Mouse (Mus musculus) kidney, embryonic 14.5 days (tissue): ENCODE results near the gene Cacnb3. TPM values are rescaled to one million over a fixed set of nuclear protein-coding genes. Genes with fewer than 3 reads are reported as not detected.
A peak's percentile ranks its signal among the peaks of the same experiment; 100 is the strongest.

Source experiments
- ATAC-seq: fragments of 200-750 bp; cut with Nextera tagmentation; 2 replicates; pipeline ENCODE4 v1.8.0; 2017; ENCODE audit warnings: moderate number of reproducible peaks, mild to moderate bottlenecking, moderate TSS enrichment, moderate library complexity; ENCODE audit not compliant: low FRiP score, low TSS enrichment
- H3K27ac ChIP-seq: fragments of 300-500 bp; sonication (generic); 2 replicates; pipeline ENCODE4 v1.5.1; 2014; ENCODE audit warnings: low read depth, mild to moderate bottlenecking, low read length, moderate library complexity, mixed read lengths
- H3K27me3 ChIP-seq: fragments of 300-500 bp; sonication (generic); 2 replicates; pipeline ENCODE4 v1.6.1; 2014; ENCODE audit warnings: mild to moderate bottlenecking, low read length; ENCODE audit not compliant: control insufficient read depth, insufficient read depth
- H3K36me3 ChIP-seq: fragments of 300-500 bp; sonication (generic); 2 replicates; pipeline ENCODE4 v1.6.1; 2014; ENCODE audit warnings: low read length, mixed read lengths; ENCODE audit not compliant: control insufficient read depth, insufficient read depth
- H3K4me1 ChIP-seq: fragments of 300-500 bp; sonication (generic); 2 replicates; pipeline ENCODE4 v1.6.1; 2014; ENCODE audit warnings: low read length, mixed read lengths; ENCODE audit not compliant: control insufficient read depth, insufficient read depth
- H3K4me2 ChIP-seq: fragments of 300-500 bp; sonication (generic); replicated peaks from 2 replicates; pipeline ENCODE4 v1.6.1; 2014; ENCODE audit warnings: low read depth, mild to moderate bottlenecking, low read length
- H3K4me3 ChIP-seq: fragments of 300-500 bp; sonication (generic); 2 replicates; pipeline ENCODE4 v1.5.1; 2014; ENCODE audit warnings: mild to moderate bottlenecking, low read length
- H3K9ac ChIP-seq: fragments of 300-500 bp; sonication (generic); 2 replicates; pipeline ENCODE4 v1.6.1; 2014; ENCODE audit warnings: low read depth, mild to moderate bottlenecking, low read length, moderate library complexity
- H3K9me3 ChIP-seq: fragments of 300-500 bp; sonication (generic); 2 replicates; pipeline ENCODE4 v1.6.1; 2016; ENCODE audit warnings: low read length; ENCODE audit not compliant: control insufficient read depth
- WGBS: fragments of 180-500 bp; shearing (Covaris S2); extraction: QIAGEN DNeasy Blood & Tissue Kit; methylation state at CpG from one replicate; pipeline ENCODE4 v1.1.7; 2014; 5-methylcytosine and 5-hydroxymethylcytosine counted together
- polyA plus RNA-seq: library from polyadenylated mRNA; unstranded; fragments of >200 nt; fragmentation: Nextera tagmentation; extraction: Ambion mirVana; gene quantifications from 2 replicates; pipeline ENCODE4 v1.2.1, GENCODE M21; 2014

The Cacnb3 gene
- polyA plus RNA-seq, 1 experiment from 2014 or later: 26.5 TPM

DNA sequence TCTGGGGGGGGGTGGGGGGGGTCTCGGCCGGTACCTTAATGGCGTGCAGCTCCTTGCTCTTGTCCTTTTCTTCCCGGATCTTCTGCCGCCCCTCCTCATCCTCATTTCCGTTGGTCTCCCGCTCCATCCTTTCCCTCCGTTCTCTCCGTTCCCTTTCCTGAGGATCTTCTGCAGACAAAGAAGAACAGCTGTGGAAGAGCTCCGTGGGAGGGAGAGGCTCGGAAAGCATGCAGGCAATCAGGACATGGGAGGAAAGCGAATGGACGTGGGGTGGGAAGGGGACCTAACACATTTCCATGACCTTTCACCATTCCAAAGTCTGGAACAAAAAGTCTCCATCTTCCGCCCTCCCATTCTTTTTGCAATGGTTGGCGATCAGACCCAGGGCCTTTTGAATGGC, 20.8 kb downstream of the Cacnb3 start:
- Histone ChIP-seq H3K9ac (no peak overlapping the region), H3K36me3 (peaks cover 98% of the 10 kb centered on the region), H3K4me3 (no peak overlapping the region), H3K27me3 (no peaks in the 10 kb centered on the region), H3K9me3 (no peaks in the 10 kb centered on the region), H3K27ac (no peak overlapping the region), H3K4me2 (no peak overlapping the region), H3K4me1 (no peaks in the 10 kb centered on the region)
- WGBS: 89% methylated on average over 15 of the region's 15 CpGs
- no peak for ATAC-seq

- H3K4me3 ChIP-seq: no peak overlapping the region
- no peaks in the 10 kb centered on the region for H3K9me3 ChIP-seq
- WGBS: 98% methylated on average over 8 of the region's 8 CpGs
- H3K4me1 ChIP-seq: no peaks in the 10 kb centered on the region
- no peak overlapping the region for H3K27ac ChIP-seq
- H3K27me3 ChIP-seq: no peaks in the 10 kb centered on the region
- H3K36me3 ChIP-seq: peaks cover 99% of the 10 kb centered on the region
- no peak for ATAC-seq
- no peak overlapping the region for H3K4me2 ChIP-seq
- no peak overlapping the region for H3K9ac ChIP-seq
These were observed 21.5 kb downstream of the Cacnb3 start for GRCm38 (mm10) chr15:98652174-98652573.

DNA sequence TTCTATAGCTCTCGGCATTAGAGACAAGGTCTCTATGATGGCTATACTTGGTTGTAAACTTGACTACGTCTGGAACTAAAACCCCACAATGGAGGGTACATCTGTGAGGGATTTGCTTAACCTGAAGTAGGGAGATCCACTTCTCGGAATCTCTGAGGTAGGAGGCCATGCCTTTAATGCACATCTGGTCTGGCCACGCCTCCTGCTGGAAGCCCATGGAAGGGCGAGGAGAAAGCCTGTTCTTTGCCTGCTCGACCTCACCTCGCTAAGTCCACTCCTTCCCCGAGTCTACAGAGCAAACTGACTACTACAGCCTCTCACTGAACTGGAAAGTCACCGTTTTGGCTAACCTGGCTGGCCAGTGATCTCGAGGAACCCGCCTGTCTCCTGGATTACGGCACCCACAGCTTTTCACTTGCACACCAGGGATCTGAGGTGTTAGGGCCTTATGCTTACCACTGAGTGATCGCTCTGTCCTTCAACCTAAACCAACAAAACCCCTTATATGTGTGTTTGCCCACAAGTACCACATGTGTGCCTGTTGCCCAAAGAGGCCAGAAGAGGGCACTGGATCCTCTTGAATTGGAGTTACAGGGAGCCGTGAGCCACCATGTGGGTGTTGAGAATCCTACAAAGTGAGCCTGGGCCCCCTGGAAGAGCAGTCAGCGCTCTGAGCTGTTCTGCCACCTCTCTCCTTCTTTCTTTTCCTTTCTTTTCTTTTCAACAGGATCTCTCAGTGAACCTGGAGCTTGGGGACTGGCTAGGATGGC, 26.5 kb downstream of the Cacnb3 start:
- Histone ChIP-seq H3K27me3 (no peaks in the 10 kb centered on the region), H3K4me1 (peaks cover 8% of the 10 kb centered on the region), H3K4me2 (no peak overlapping the region), H3K9me3 (no peaks in the 10 kb centered on the region), H3K27ac (no peak overlapping the region), H3K36me3 (peaks cover 68% of the 10 kb centered on the region), H3K9ac (no peak overlapping the region), H3K4me3 (no peak overlapping the region)
- WGBS: 84% methylated on average over 15 of the region's 15 CpGs
- no peak for ATAC-seq

- Histone ChIP-seq H3K36me3 (peaks cover 19% of the 10 kb centered on the region), H3K4me2 (peak overlapping the region; percentile 74), H3K27ac (peak overlapping the region; percentile 88), H3K4me1 (peaks cover 8% of the 10 kb centered on the region), H3K9me3 (no peaks in the 10 kb centered on the region), H3K4me3 (peak overlapping the region; percentile 69), H3K27me3 (no peaks in the 10 kb centered on the region), H3K9ac (peak overlapping the region; percentile 90)
- no peak for ATAC-seq
- 1% methylated on average over 14 of the region's 14 CpGs for WGBS
These were observed 31.5 kb downstream of the Cacnb3 start for GRCm38 (mm10) chr15:98662198-98662566.

GRCm38 (mm10) chr15:98662567-98663545, 32.2 kb downstream of the Cacnb3 start, which contains the start of gene Ddx23:
Gene Ddx23, minus strand, starts transcription at chr15:98662894.
- peak; percentile 96 for ATAC-seq
- H3K27me3 ChIP-seq: no peaks in the 10 kb centered on the region
- H3K36me3 ChIP-seq: peaks cover 12% of the 10 kb centered on the region
- no peaks in the 10 kb centered on the region for H3K9me3 ChIP-seq
- peak within 1 kb of the TSS; percentile 69 for H3K4me3 ChIP-seq
- 5% methylated on average over 47 of the region's 48 CpGs for WGBS
- H3K4me1 ChIP-seq: peaks cover 8% of the 10 kb centered on the region
- peak within 1 kb of the TSS; percentile 74 for H3K4me2 ChIP-seq
- peak within 1 kb of the TSS; percentile 90 for H3K9ac ChIP-seq
- H3K27ac ChIP-seq: peak within 1 kb of the TSS; percentile 88

DNA sequence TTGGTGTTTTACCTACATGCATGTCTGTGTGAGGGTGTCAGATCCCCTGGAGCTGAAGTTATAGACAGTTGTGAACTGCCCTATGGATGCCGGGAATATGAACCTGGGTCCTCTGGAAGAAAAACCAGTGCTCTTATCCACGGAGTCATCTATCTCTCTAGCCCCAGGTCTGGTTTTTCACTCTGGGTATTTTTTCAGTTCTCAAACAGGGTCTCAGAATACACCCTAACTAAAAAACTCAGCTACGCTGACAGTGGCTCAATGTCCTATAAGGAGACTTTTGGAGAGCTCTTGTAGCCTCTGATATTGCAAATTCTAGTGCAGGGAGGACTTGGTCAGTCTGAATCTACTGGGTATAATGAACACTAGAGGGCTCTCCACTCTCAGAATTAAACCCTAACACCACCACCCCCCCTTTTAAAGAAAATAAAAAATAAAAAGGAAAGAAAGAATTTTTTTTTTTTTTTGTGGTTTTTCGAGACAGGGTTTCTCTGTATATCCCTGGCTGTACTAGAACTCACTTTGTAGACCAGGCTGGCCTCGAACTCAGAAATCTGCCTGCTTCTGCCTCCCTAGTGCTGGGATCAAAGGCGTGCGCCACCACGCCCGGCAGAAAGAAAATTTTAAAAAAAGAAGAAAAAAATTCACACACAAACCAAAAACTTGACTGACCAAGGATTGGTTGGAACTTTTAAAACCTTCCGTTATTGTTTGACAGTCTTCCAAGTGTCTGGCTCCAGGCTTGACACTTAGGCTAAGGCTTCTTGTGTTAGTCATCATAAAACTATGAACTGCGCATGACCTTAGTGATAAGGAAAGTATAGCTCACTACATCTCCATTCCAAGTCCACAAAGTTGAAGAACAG, 33.6 kb downstream of the Cacnb3 start:
- no peak for ATAC-seq
- Histone ChIP-seq H3K9me3 (no peaks in the 10 kb centered on the region), H3K4me1 (peaks cover 8% of the 10 kb centered on the region), H3K4me3 (no peak overlapping the region), H3K27me3 (no peaks in the 10 kb centered on the region), H3K36me3 (no peaks in the 10 kb centered on the region), H3K4me2 (no peak overlapping the region), H3K27ac (no peak overlapping the region), H3K9ac (no peak overlapping the region)
- WGBS: 76% methylated on average over 11 of the region's 11 CpGs

DNA sequence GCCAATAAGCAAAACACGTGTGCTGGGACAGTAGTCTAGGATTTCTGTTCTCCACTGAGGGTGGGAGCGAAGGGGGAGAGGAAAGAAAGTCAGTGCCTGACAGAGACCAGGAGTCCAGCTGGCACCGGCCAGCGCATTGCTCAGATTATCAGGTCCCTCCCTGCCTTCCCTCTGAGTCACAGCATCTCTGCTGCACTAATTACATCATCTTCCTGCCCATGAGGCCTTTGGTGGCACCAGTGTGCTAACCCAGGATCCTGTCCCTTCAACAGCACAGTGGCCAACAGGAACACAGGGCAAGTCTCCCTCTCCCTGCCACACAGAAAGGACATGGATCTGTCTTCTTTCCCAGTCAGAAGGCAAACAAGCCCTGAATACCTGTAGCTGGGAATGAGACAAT, 42.0 kb downstream of the Cacnb3 start:
- Histone ChIP-seq H3K4me2 (no peak overlapping the region), H3K27me3 (peaks cover 28% of the 10 kb centered on the region), H3K9ac (no peak overlapping the region), H3K4me1 (peaks cover 13% of the 10 kb centered on the region; the same call in 1 of the 2 replicates), H3K27ac (no peak overlapping the region), H3K9me3 (no peaks in the 10 kb centered on the region), H3K4me3 (no peak overlapping the region), H3K36me3 (no peaks in the 10 kb centered on the region)
- ATAC-seq: no peak
- 70% methylated on average over 4 of the region's 4 CpGs for WGBS

DNA sequence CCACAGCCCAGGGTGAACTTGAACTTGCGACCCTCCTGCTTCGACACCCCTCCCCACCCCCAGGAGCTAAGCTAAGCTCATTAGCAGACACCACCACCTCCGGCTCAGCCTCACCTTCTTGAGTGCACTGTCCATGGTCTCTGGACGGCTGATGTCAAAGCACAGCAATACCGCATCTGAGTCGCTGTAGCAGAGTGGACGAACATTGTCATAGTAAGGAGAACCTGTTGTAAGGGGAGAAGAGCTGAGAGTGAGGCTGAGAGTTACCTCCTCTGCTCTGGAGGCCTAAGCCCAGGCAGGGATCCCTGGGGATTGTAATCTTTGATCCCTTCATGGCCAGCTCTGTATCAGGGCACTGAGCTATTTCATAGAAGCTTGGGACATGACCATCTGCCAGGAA, 43.1 kb downstream of the Cacnb3 start:
- H3K27ac ChIP-seq: no peak overlapping the region
- 76% methylated on average over 7 of the region's 7 CpGs for WGBS
- H3K4me3 ChIP-seq: no peak overlapping the region
- no peaks in the 10 kb centered on the region for H3K9me3 ChIP-seq
- peaks cover 13% of the 10 kb centered on the region; the same call in 1 of the 2 replicates for H3K4me1 ChIP-seq
- no peak for ATAC-seq
- no peak overlapping the region for H3K4me2 ChIP-seq
- no peaks in the 10 kb centered on the region for H3K36me3 ChIP-seq
- peaks cover 32% of the 10 kb centered on the region for H3K27me3 ChIP-seq
- no peak overlapping the region for H3K9ac ChIP-seq
